Mouse (Mus musculus): ENCODE results near the gene Cyp2a12. TPM values are rescaled to one million over a fixed set of nuclear protein-coding genes. Genes with fewer than 3 reads are reported as not detected.

Gene Cyp2a12
- 0.17 TPM for polyA plus RNA-seq (2014; fragmentation: Illumina TruSeq; extraction: RNeasy Lipid Tissue Mini Kit (QIAGEN cat#74804); ENCODE audit: low read depth, low replicate concordance)

DNA sequence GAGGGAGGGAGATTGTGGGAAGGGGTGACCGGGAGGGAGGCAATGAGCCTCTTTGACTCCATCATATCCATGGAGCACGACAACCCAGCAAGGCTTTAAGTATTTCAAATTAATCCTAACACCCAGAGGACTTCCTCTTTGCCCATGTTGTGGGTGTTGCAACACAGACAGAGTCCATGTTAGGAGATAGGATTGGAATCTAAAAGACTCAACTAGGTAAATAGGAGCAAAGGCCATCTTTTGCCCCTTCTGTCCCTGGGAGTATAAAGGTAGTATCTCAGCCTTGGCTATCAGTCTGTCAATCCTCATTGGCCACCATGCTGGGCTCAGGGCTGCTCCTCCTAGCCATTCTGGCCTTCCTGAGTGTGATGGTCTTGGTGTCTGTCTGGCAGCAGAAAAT, at the start of gene Cyp2a12:
Gene Cyp2a12, plus strand, starts transcription at position 293 of the 400 bp plus-strand sequence.

Other genes with a start within 250 kb of the Cyp2a12 start
- not detected for gene Cyp2g1, start 220.2 kb upstream of the Cyp2a12 start, polyA plus RNA-seq (2014; fragmentation: Illumina TruSeq; extraction: RNeasy Lipid Tissue Mini Kit (QIAGEN cat#74804); ENCODE audit: low read depth, low replicate concordance)
- not detected for gene Cyp2a5, start 193.8 kb upstream of the Cyp2a12 start, polyA plus RNA-seq (2014; fragmentation: Illumina TruSeq; extraction: RNeasy Lipid Tissue Mini Kit (QIAGEN cat#74804); ENCODE audit: low read depth, low replicate concordance)
- gene Cyp2a22, start 89.7 kb upstream of the Cyp2a12 start, polyA plus RNA-seq (2014; fragmentation: Illumina TruSeq; extraction: RNeasy Lipid Tissue Mini Kit (QIAGEN cat#74804); ENCODE audit: low read depth, low replicate concordance), result not detected
- 21.9 TPM for gene Cyp2f2, start 90.8 kb downstream of the Cyp2a12 start, polyA plus RNA-seq (2014; fragmentation: Illumina TruSeq; extraction: RNeasy Lipid Tissue Mini Kit (QIAGEN cat#74804); ENCODE audit: low read depth, low replicate concordance)
- not detected for gene Cyp2t4, start 124.6 kb downstream of the Cyp2a12 start, polyA plus RNA-seq (2014; fragmentation: Illumina TruSeq; extraction: RNeasy Lipid Tissue Mini Kit (QIAGEN cat#74804); ENCODE audit: low read depth, low replicate concordance)
- 79.3 TPM for gene Egln2, start 137.7 kb downstream of the Cyp2a12 start, polyA plus RNA-seq (2014; fragmentation: Illumina TruSeq; extraction: RNeasy Lipid Tissue Mini Kit (QIAGEN cat#74804); ENCODE audit: low read depth, low replicate concordance)
- 68.0 TPM for gene Rab4b, start 149.8 kb downstream of the Cyp2a12 start, polyA plus RNA-seq (2014; fragmentation: Illumina TruSeq; extraction: RNeasy Lipid Tissue Mini Kit (QIAGEN cat#74804); ENCODE audit: low read depth, low replicate concordance)
- not detected for gene Gm21983, start 152.0 kb downstream of the Cyp2a12 start, polyA plus RNA-seq (2014; fragmentation: Illumina TruSeq; extraction: RNeasy Lipid Tissue Mini Kit (QIAGEN cat#74804); ENCODE audit: low read depth, low replicate concordance)
- gene Mia, start 152.1 kb downstream of the Cyp2a12 start, polyA plus RNA-seq (2014; fragmentation: Illumina TruSeq; extraction: RNeasy Lipid Tissue Mini Kit (QIAGEN cat#74804); ENCODE audit: low read depth, low replicate concordance), result 42.6 TPM
- 12.7 TPM for gene BC024978, start 166.7 kb downstream of the Cyp2a12 start, polyA plus RNA-seq (2014; fragmentation: Illumina TruSeq; extraction: RNeasy Lipid Tissue Mini Kit (QIAGEN cat#74804); ENCODE audit: low read depth, low replicate concordance)
- 62.5 TPM for gene Snrpa, start 167.2 kb downstream of the Cyp2a12 start, polyA plus RNA-seq (2014; fragmentation: Illumina TruSeq; extraction: RNeasy Lipid Tissue Mini Kit (QIAGEN cat#74804); ENCODE audit: low read depth, low replicate concordance)
- 9.1 TPM for gene Itpkc, start 199.6 kb downstream of the Cyp2a12 start, polyA plus RNA-seq (2014; fragmentation: Illumina TruSeq; extraction: RNeasy Lipid Tissue Mini Kit (QIAGEN cat#74804); ENCODE audit: low read depth, low replicate concordance)
- 26.0 TPM for gene Coq8b, start 203.9 kb downstream of the Cyp2a12 start, polyA plus RNA-seq (2014; fragmentation: Illumina TruSeq; extraction: RNeasy Lipid Tissue Mini Kit (QIAGEN cat#74804); ENCODE audit: low read depth, low replicate concordance)
- 11.0 TPM for gene Numbl, start 229.4 kb downstream of the Cyp2a12 start, polyA plus RNA-seq (2014; fragmentation: Illumina TruSeq; extraction: RNeasy Lipid Tissue Mini Kit (QIAGEN cat#74804); ENCODE audit: low read depth, low replicate concordance)

Measured in adipose tissue, adult 10 weeks (tissue).